Mouse (Mus musculus) stomach, postnatal 0 days (tissue): ENCODE results near the gene Nsd2.

ENCODE experiments used
- CTCF ChIP-seq: IDR thresholded peaks from 2 replicates; pipeline ENCODE4 v1.5.1; 2016; ENCODE audit warnings: antibody characterized with exemption, low read depth, mild to moderate bottlenecking, moderate library complexity
- EP300 ChIP-seq: optimal IDR thresholded peaks from 2 replicates; pipeline ENCODE3; 2016; ENCODE audit warnings: antibody characterized with exemption

- TF ChIP-seq CTCF (no peak), EP300 (no peak)
Observed at GRCm38 (mm10) chr5:33898671-33899070, 78.1 kb downstream of the Nsd2 start.
